Mouse (Mus musculus) spleen, adult 2 months (tissue): ENCODE data around the gene Spaca6.

Experiments
- CTCF ChIP-seq: fragments of 200-500 bp; IDR thresholded peaks from 2 replicates; pipeline ENCODE4 v1.5.1; 2011; ENCODE audit warnings: mild to moderate bottlenecking, inconsistent platforms; ENCODE audit not compliant: insufficient read depth, insufficient read length, insufficient replicate concordance; ENCODE audit errors: extremely low read depth
- POLR2A ChIP-seq: fragments of 200-500 bp; IDR thresholded peaks from 2 replicates; pipeline ENCODE4 v1.6.1; 2011; ENCODE audit warnings: low read depth, low read length, inconsistent platforms

DNA sequence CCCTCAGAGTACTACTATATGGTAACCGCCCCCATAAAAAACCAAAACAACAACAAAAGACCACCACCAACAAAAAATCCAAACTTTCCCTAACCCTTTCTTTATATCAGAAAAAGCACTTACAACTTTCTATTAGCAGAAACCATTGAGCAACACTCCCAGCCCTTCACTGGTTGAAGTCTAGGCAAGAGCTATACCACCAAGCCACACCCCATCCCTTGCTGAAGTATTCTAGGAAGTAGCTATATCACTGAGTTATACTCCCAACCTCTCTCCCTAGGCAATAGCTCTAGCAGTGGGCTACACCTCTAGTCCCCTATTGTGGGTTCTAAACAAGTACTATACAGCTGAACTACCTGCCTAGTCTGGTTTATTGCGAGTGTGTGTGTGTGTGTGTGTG lies 12.3 kb downstream of the Spaca6 start:
- TF ChIP-seq CTCF = no peak
- no peak for TF ChIP-seq POLR2A
